Mouse (Mus musculus) embryonic facial prominence, embryonic 13.5 days (tissue): ENCODE measurements around the gene Rps25. TPM values are rescaled to one million over a fixed set of nuclear protein-coding genes. Genes with fewer than 3 reads are reported as not detected.

Experiments used
- microRNA-seq: library from miRNA; unstranded; fragments of <30 nt; microRNA quantifications from one replicate; pipeline ENCODE4, GENCODE M21; 2016
- polyA plus RNA-seq: library from polyadenylated mRNA; unstranded; fragments of >200 nt; fragmentation: Nextera tagmentation; extraction: Ambion mirVana; gene quantifications from 2 replicates; pipeline ENCODE4 v1.2.1, GENCODE M21; 2015

Rps25 gene
- polyA plus RNA-seq, 1 experiment from 2014 or later = 2,222 TPM

Small RNAs within 50 kb of the gene (microRNA-seq; reads per million reads assigned to microRNA genes)
- not detected for gene Mir7085

Other genes starting within 250 kb of the Rps25 start
- 17.3 and 19.5 TPM in 2 replicates for gene Cbl, start 173.1 kb upstream of the Rps25 start, polyA plus RNA-seq
- not detected in 2 replicates for gene Ccdc153, start 166.5 kb upstream of the Rps25 start, polyA plus RNA-seq
- 0.37 TPM in 1 of 2 replicates, not detected in the other for gene Pdzd3, start 155.7 kb upstream of the Rps25 start, polyA plus RNA-seq
- 8.2 and 9.8 TPM in 2 replicates for gene Nlrx1, start 138.5 kb upstream of the Rps25 start, polyA plus RNA-seq
- gene Abcg4, start 118.5 kb upstream of the Rps25 start, polyA plus RNA-seq = 6.1 and 6.5 TPM in 2 replicates
- gene Hinfp, start 101.5 kb upstream of the Rps25 start, polyA plus RNA-seq = 27.9 and 30.6 TPM in 2 replicates
- gene C2cd2l, start 86.9 kb upstream of the Rps25 start, polyA plus RNA-seq = 8.3 TPM in 2 replicates
- gene Dpagt1, start 81.1 kb upstream of the Rps25 start, polyA plus RNA-seq = 38.4 and 40.5 TPM in 2 replicates
- 365 and 385 TPM in 2 replicates for gene H2afx, start 72.4 kb upstream of the Rps25 start, polyA plus RNA-seq
- 114 and 119 TPM in 2 replicates for gene Hmbs, start 62.9 kb upstream of the Rps25 start, polyA plus RNA-seq
- gene Vps11, start 45.5 kb upstream of the Rps25 start, polyA plus RNA-seq = 27.7 and 28.2 TPM in 2 replicates
- 30.8 and 31.6 TPM in 2 replicates for gene Hyou1, start 27.6 kb upstream of the Rps25 start, polyA plus RNA-seq
- gene Slc37a4, start 10.3 kb upstream of the Rps25 start, polyA plus RNA-seq = 12.2 and 13.4 TPM in 2 replicates
- 165 and 174 TPM in 2 replicates for gene Trappc4, start 461 bp downstream of the Rps25 start, polyA plus RNA-seq
- 33.3 and 35.3 TPM in 2 replicates for gene Ccdc84, start 11.4 kb downstream of the Rps25 start, polyA plus RNA-seq
- not detected in 2 replicates for gene Foxr1, start 34.0 kb downstream of the Rps25 start, polyA plus RNA-seq
- 2.8 and 2.9 TPM in 2 replicates for gene Upk2, start 47.8 kb downstream of the Rps25 start, polyA plus RNA-seq
- gene Bcl9l, start 75.7 kb downstream of the Rps25 start, polyA plus RNA-seq = 18.2 and 19.3 TPM in 2 replicates
- gene Cxcr5, start 154.7 kb downstream of the Rps25 start, polyA plus RNA-seq = 0.10 TPM in 1 of 2 replicates, not detected in the other
- 28.3 and 29.2 TPM in 2 replicates for gene Ddx6, start 197.8 kb downstream of the Rps25 start, polyA plus RNA-seq